Mouse (Mus musculus): ENCODE data around the gene Mgat5. TPM values are rescaled to one million over a fixed set of nuclear protein-coding genes. Genes with fewer than 3 reads are reported as not detected.

Gene Mgat5
- polyA plus RNA-seq, 1 experiment from 2014 or later = 5.1 TPM

GRCm38 (mm10) chr1:127296815-127297214 is 92.0 kb downstream of the Mgat5 start:
- no peaks in the 10 kb centered on the region for H3K4me1 ChIP-seq (ENCODE audit: control insufficient read depth, insufficient read depth, low read length)
- DNase-seq (ENCODE audit: low spot score) (no peak), ATAC-seq (ENCODE audit: low read depth) (no peak)
- no peak overlapping the region for H3K4me2 ChIP-seq (ENCODE audit: low read depth, low read length)
- H3K36me3 ChIP-seq (ENCODE audit: control insufficient read depth, insufficient read depth, low read length) = no peaks in the 10 kb centered on the region
- H3K27me3 ChIP-seq (replicated peaks; ENCODE audit: control insufficient read depth, insufficient read depth, low read length) = no peaks in the 10 kb centered on the region
- H3K4me3 ChIP-seq (ENCODE audit: low read depth, low read length) = no peak overlapping the region
- no peaks in the 10 kb centered on the region for H3K9me3 ChIP-seq (ENCODE audit: control insufficient read depth, low read length)
- no peak overlapping the region for H3K27ac ChIP-seq (replicated peaks; ENCODE audit: low read depth, low read length)
- H3K9ac ChIP-seq (ENCODE audit: low read depth, low read length) = no peak overlapping the region
- WGBS = 69% methylated on average over 3 of the region's 3 CpGs

GRCm38 (mm10) chr1:127299774-127300173 is 95.0 kb downstream of the Mgat5 start:
- Histone ChIP-seq H3K27me3 (replicated peaks; ENCODE audit: control insufficient read depth, insufficient read depth, low read length) (no peaks in the 10 kb centered on the region), H3K4me2 (ENCODE audit: low read depth, low read length) (no peak overlapping the region), H3K4me3 (ENCODE audit: low read depth, low read length) (no peak overlapping the region), H3K36me3 (ENCODE audit: control insufficient read depth, insufficient read depth, low read length) (no peaks in the 10 kb centered on the region), H3K9ac (ENCODE audit: low read depth, low read length) (no peak overlapping the region), H3K4me1 (ENCODE audit: control insufficient read depth, insufficient read depth, low read length) (no peaks in the 10 kb centered on the region), H3K27ac (replicated peaks; ENCODE audit: low read depth, low read length) (no peak overlapping the region), H3K9me3 (ENCODE audit: control insufficient read depth, low read length) (no peaks in the 10 kb centered on the region)
- no peak for DNase-seq (ENCODE audit: low spot score)
- whole genome bisulfite sequencing = 90% methylated on average over 1 of the region's 1 CpGs
- no peak for ATAC-seq (ENCODE audit: low read depth)

- no peak overlapping the region for H3K4me2 ChIP-seq (ENCODE audit: low read depth, low read length)
- H3K36me3 ChIP-seq (ENCODE audit: control insufficient read depth, insufficient read depth, low read length) = no peaks in the 10 kb centered on the region
- no peak for ATAC-seq (ENCODE audit: low read depth)
- 86% methylated on average over 6 of the region's 6 CpGs for WGBS
- H3K4me3 ChIP-seq (ENCODE audit: low read depth, low read length) = no peak overlapping the region
- no peaks in the 10 kb centered on the region for H3K27me3 ChIP-seq (replicated peaks; ENCODE audit: control insufficient read depth, insufficient read depth, low read length)
- no peaks in the 10 kb centered on the region for H3K4me1 ChIP-seq (ENCODE audit: control insufficient read depth, insufficient read depth, low read length)
- H3K27ac ChIP-seq (replicated peaks; ENCODE audit: low read depth, low read length) = no peak overlapping the region
- H3K9me3 ChIP-seq (ENCODE audit: control insufficient read depth, low read length) = no peaks in the 10 kb centered on the region
- no peak for DNase-seq (ENCODE audit: low spot score)
- no peak overlapping the region for H3K9ac ChIP-seq (ENCODE audit: low read depth, low read length)
Measured at GRCm38 (mm10) chr1:127301038-127301437, 96.2 kb downstream of the Mgat5 start.

- 100% methylated on average over 2 of the region's 2 CpGs for WGBS
- Histone ChIP-seq H3K4me3 (ENCODE audit: low read depth, low read length) (no peak overlapping the region), H3K9ac (ENCODE audit: low read depth, low read length) (no peak overlapping the region), H3K27me3 (replicated peaks; ENCODE audit: control insufficient read depth, insufficient read depth, low read length) (no peaks in the 10 kb centered on the region), H3K4me2 (ENCODE audit: low read depth, low read length) (no peak overlapping the region), H3K4me1 (ENCODE audit: control insufficient read depth, insufficient read depth, low read length) (no peaks in the 10 kb centered on the region), H3K27ac (replicated peaks; ENCODE audit: low read depth, low read length) (no peak overlapping the region), H3K36me3 (ENCODE audit: control insufficient read depth, insufficient read depth, low read length) (no peaks in the 10 kb centered on the region), H3K9me3 (ENCODE audit: control insufficient read depth, low read length) (no peaks in the 10 kb centered on the region)
- DNase-seq (ENCODE audit: low spot score) (no peak), ATAC-seq (ENCODE audit: low read depth) (no peak)
Measured at GRCm38 (mm10) chr1:127302620-127303019, 97.8 kb downstream of the Mgat5 start.

GRCm38 (mm10) chr1:127303791-127304190 is 99.0 kb downstream of the Mgat5 start:
- H3K27me3 ChIP-seq (replicated peaks; ENCODE audit: control insufficient read depth, insufficient read depth, low read length) = no peaks in the 10 kb centered on the region
- H3K27ac ChIP-seq (replicated peaks; ENCODE audit: low read depth, low read length) = no peak overlapping the region
- no peaks in the 10 kb centered on the region for H3K9me3 ChIP-seq (ENCODE audit: control insufficient read depth, low read length)
- no peak overlapping the region for H3K4me2 ChIP-seq (ENCODE audit: low read depth, low read length)
- no peak for ATAC-seq (ENCODE audit: low read depth)
- 0 out of 2 replicates have a peak, but pooled peaks cover 3% of the 10 kb centered on the region for H3K36me3 ChIP-seq (ENCODE audit: control insufficient read depth, insufficient read depth, low read length)
- DNase-seq (ENCODE audit: low spot score) = no peak
- H3K4me1 ChIP-seq (ENCODE audit: control insufficient read depth, insufficient read depth, low read length) = no peaks in the 10 kb centered on the region
- 95% methylated on average over 5 of the region's 5 CpGs for WGBS
- no peak overlapping the region for H3K9ac ChIP-seq (ENCODE audit: low read depth, low read length)
- no peak overlapping the region for H3K4me3 ChIP-seq (ENCODE audit: low read depth, low read length)

- Histone ChIP-seq H3K36me3 (ENCODE audit: control insufficient read depth, insufficient read depth, low read length) (0 out of 2 replicates have a peak, but pooled peaks cover 3% of the 10 kb centered on the region), H3K9me3 (ENCODE audit: control insufficient read depth, low read length) (no peaks in the 10 kb centered on the region), H3K27me3 (replicated peaks; ENCODE audit: control insufficient read depth, insufficient read depth, low read length) (no peaks in the 10 kb centered on the region), H3K9ac (ENCODE audit: low read depth, low read length) (no peak overlapping the region), H3K4me2 (ENCODE audit: low read depth, low read length) (no peak overlapping the region), H3K4me3 (ENCODE audit: low read depth, low read length) (no peak overlapping the region), H3K4me1 (ENCODE audit: control insufficient read depth, insufficient read depth, low read length) (no peaks in the 10 kb centered on the region), H3K27ac (replicated peaks; ENCODE audit: low read depth, low read length) (no peak overlapping the region)
- ATAC-seq (ENCODE audit: low read depth) (no peak), DNase-seq (ENCODE audit: low spot score) (no peak)
- WGBS = 82% methylated on average over 2 of the region's 2 CpGs
Measured at GRCm38 (mm10) chr1:127304281-127304680, 99.5 kb downstream of the Mgat5 start.

GRCm38 (mm10) chr1:127305582-127305981 is 100.8 kb downstream of the Mgat5 start:
- Histone ChIP-seq H3K9ac (ENCODE audit: low read depth, low read length) (no peak overlapping the region), H3K4me2 (ENCODE audit: low read depth, low read length) (no peak overlapping the region), H3K36me3 (ENCODE audit: control insufficient read depth, insufficient read depth, low read length) (0 out of 2 replicates have a peak, but pooled peaks cover 3% of the 10 kb centered on the region), H3K27ac (replicated peaks; ENCODE audit: low read depth, low read length) (no peak overlapping the region), H3K4me3 (ENCODE audit: low read depth, low read length) (no peak overlapping the region), H3K27me3 (replicated peaks; ENCODE audit: control insufficient read depth, insufficient read depth, low read length) (no peaks in the 10 kb centered on the region), H3K9me3 (ENCODE audit: control insufficient read depth, low read length) (no peaks in the 10 kb centered on the region), H3K4me1 (ENCODE audit: control insufficient read depth, insufficient read depth, low read length) (no peaks in the 10 kb centered on the region)
- no peak for DNase-seq (ENCODE audit: low spot score)
- no peak for ATAC-seq (ENCODE audit: low read depth)
- WGBS = 80% methylated on average over 2 of the region's 2 CpGs

- no peaks in the 10 kb centered on the region for H3K9me3 ChIP-seq (ENCODE audit: control insufficient read depth, low read length)
- H3K4me1 ChIP-seq (ENCODE audit: control insufficient read depth, insufficient read depth, low read length) = no peaks in the 10 kb centered on the region
- H3K4me2 ChIP-seq (ENCODE audit: low read depth, low read length) = no peak overlapping the region
- no peak overlapping the region for H3K9ac ChIP-seq (ENCODE audit: low read depth, low read length)
- H3K4me3 ChIP-seq (ENCODE audit: low read depth, low read length) = no peak overlapping the region
- DNase-seq (ENCODE audit: low spot score) = no peak
- ATAC-seq (ENCODE audit: low read depth) = no peak
- H3K36me3 ChIP-seq (ENCODE audit: control insufficient read depth, insufficient read depth, low read length) = 0 out of 2 replicates have a peak, but pooled peaks cover 3% of the 10 kb centered on the region
- no peaks in the 10 kb centered on the region for H3K27me3 ChIP-seq (replicated peaks; ENCODE audit: control insufficient read depth, insufficient read depth, low read length)
- 76% methylated on average over 20 of the region's 20 CpGs for WGBS
- H3K27ac ChIP-seq (replicated peaks; ENCODE audit: low read depth, low read length) = no peak overlapping the region
Measured at GRCm38 (mm10) chr1:127306024-127306771, 101.4 kb downstream of the Mgat5 start.

- no peaks in the 10 kb centered on the region for H3K27me3 ChIP-seq (replicated peaks; ENCODE audit: control insufficient read depth, insufficient read depth, low read length)
- H3K36me3 ChIP-seq (ENCODE audit: control insufficient read depth, insufficient read depth, low read length) = 0 out of 2 replicates have a peak, but pooled peaks cover 3% of the 10 kb centered on the region
- 89% methylated on average over 4 of the region's 4 CpGs for WGBS
- no peaks in the 10 kb centered on the region for H3K4me1 ChIP-seq (ENCODE audit: control insufficient read depth, insufficient read depth, low read length)
- H3K9ac ChIP-seq (ENCODE audit: low read depth, low read length) = no peak overlapping the region
- no peak overlapping the region for H3K27ac ChIP-seq (replicated peaks; ENCODE audit: low read depth, low read length)
- no peak overlapping the region for H3K4me2 ChIP-seq (ENCODE audit: low read depth, low read length)
- no peaks in the 10 kb centered on the region for H3K9me3 ChIP-seq (ENCODE audit: control insufficient read depth, low read length)
- ATAC-seq (ENCODE audit: low read depth) (no peak), DNase-seq (ENCODE audit: low spot score) (no peak)
- H3K4me3 ChIP-seq (ENCODE audit: low read depth, low read length) = no peak overlapping the region
Measured at GRCm38 (mm10) chr1:127307361-127307760, 102.5 kb downstream of the Mgat5 start.
